Mouse (Mus musculus) intestine, embryonic 16.5 days (tissue): ENCODE measurements around the gene Bmyc. TPM values are rescaled to one million over a fixed set of nuclear protein-coding genes. Genes with fewer than 3 reads are reported as not detected.
"Not testable (repeated sequence)": the region's sequence is repeated elsewhere in the genome, so short reads cannot be mapped to it uniquely, and the experiment has no call there.

Experiments used
- ATAC-seq: fragments of 200-750 bp; cut with Nextera tagmentation; 2 replicates; pipeline ENCODE4 v1.8.0; 2017; ENCODE audit warnings: moderate TSS enrichment, moderate library complexity
- H3K27ac ChIP-seq: fragments of 300-500 bp; sonication (generic); 2 replicates; pipeline ENCODE4 v1.5.1; 2014; ENCODE audit warnings: mild to moderate bottlenecking, low read length
- H3K27me3 ChIP-seq: fragments of 300-500 bp; sonication (generic); replicated peaks from 2 replicates; pipeline ENCODE4 v1.6.1; 2014; ENCODE audit warnings: low read length, control low read depth, mixed read lengths; ENCODE audit not compliant: control insufficient read depth, insufficient read depth
- H3K36me3 ChIP-seq: fragments of 300-500 bp; sonication (generic); 2 replicates; pipeline ENCODE4 v1.6.1; 2014; ENCODE audit warnings: low read length, control low read depth; ENCODE audit not compliant: control insufficient read depth, insufficient read depth
- H3K4me1 ChIP-seq: fragments of 300-500 bp; sonication (generic); 2 replicates; pipeline ENCODE4 v1.6.1; 2014; ENCODE audit warnings: low read length, control low read depth, mixed read lengths; ENCODE audit not compliant: control insufficient read depth, insufficient read depth
- H3K4me2 ChIP-seq: fragments of 300-500 bp; sonication (generic); 2 replicates; pipeline ENCODE4 v1.6.1; 2014; ENCODE audit warnings: low read depth, low read length, control low read depth
- H3K4me3 ChIP-seq: fragments of 300-500 bp; sonication (generic); 2 replicates; pipeline ENCODE4 v1.5.1; 2014; ENCODE audit warnings: mild to moderate bottlenecking, low read length
- H3K9ac ChIP-seq: fragments of 300-500 bp; sonication (generic); 2 replicates; pipeline ENCODE4 v1.6.1; 2014; ENCODE audit warnings: low read depth, low read length
- H3K9me3 ChIP-seq: fragments of 300-500 bp; sonication (generic); 2 replicates; pipeline ENCODE4 v1.6.1; 2016; ENCODE audit warnings: low read length, control low read depth; ENCODE audit not compliant: control insufficient read depth
- WGBS: fragments of 180-500 bp; shearing (Covaris S2); extraction: QIAGEN DNeasy Blood & Tissue Kit; methylation state at CpG from one replicate; pipeline ENCODE4 v1.1.7; 2014; 5-methylcytosine and 5-hydroxymethylcytosine counted together
- polyA plus RNA-seq: library from polyadenylated mRNA; unstranded; fragments of >200 nt; fragmentation: Nextera tagmentation; extraction: Ambion mirVana; gene quantifications from 2 replicates; pipeline ENCODE4 v1.2.1, GENCODE M21; 2015

The Bmyc gene
- polyA plus RNA-seq, 1 experiment from 2014 or later, result 94.2 TPM

- H3K4me3 ChIP-seq, H3K27me3 ChIP-seq, H3K9ac ChIP-seq, H3K36me3 ChIP-seq, ATAC-seq, H3K27ac ChIP-seq, H3K4me2 ChIP-seq, H3K9me3 ChIP-seq: not testable (repeated sequence)
- WGBS, result 92% methylated on average over 1 of the region's 1 CpGs
- H3K4me1 ChIP-seq, result peaks cover 13% of the 10 kb centered on the region; the same call in 1 of the 2 replicates
Measured at GRCm38 (mm10) chr2:25709056-25709455, 2.5 kb downstream of the Bmyc start.

GRCm38 (mm10) chr2:25709791-25710190 lies 3.3 kb downstream of the Bmyc start:
- H3K9ac ChIP-seq, H3K9me3 ChIP-seq, H3K27ac ChIP-seq, ATAC-seq, H3K4me3 ChIP-seq, H3K36me3 ChIP-seq, H3K4me2 ChIP-seq, H3K27me3 ChIP-seq: not testable (repeated sequence)
- H3K4me1 ChIP-seq, result peaks cover 13% of the 10 kb centered on the region; the same call in 1 of the 2 replicates
- 69% methylated on average over 2 of the region's 2 CpGs for WGBS

GRCm38 (mm10) chr2:25711641-25712040 lies 5.1 kb downstream of the Bmyc start:
- not testable (repeated sequence) for H3K9ac ChIP-seq
- peak; percentile 74 for ATAC-seq
- WGBS, result 3% methylated on average over 3 of the region's 3 CpGs

GRCm38 (mm10) chr2:25717222-25717621 lies 10.7 kb downstream of the Bmyc start:
- H3K27ac ChIP-seq, result no peak overlapping the region
- H3K36me3 ChIP-seq, result no peaks in the 10 kb centered on the region
- no peak overlapping the region for H3K9ac ChIP-seq
- no peak overlapping the region for H3K4me2 ChIP-seq
- no peak overlapping the region for H3K4me3 ChIP-seq
- no peaks in the 10 kb centered on the region for H3K4me1 ChIP-seq
- H3K9me3 ChIP-seq, result 0 out of 2 replicates have a peak, but pooled peaks cover 4% of the 10 kb centered on the region
- no peaks in the 10 kb centered on the region for H3K27me3 ChIP-seq
- no peak for ATAC-seq

More at GRCm38 (mm10) chr2:25711641-25712040, 5.1 kb downstream of the Bmyc start:
- H3K36me3 ChIP-seq, H3K4me2 ChIP-seq, H3K27ac ChIP-seq, H3K4me3 ChIP-seq, H3K27me3 ChIP-seq, H3K9me3 ChIP-seq: not testable (repeated sequence)
- peaks cover 13% of the 10 kb centered on the region; the same call in 1 of the 2 replicates for H3K4me1 ChIP-seq

- H3K27ac ChIP-seq, result no peak overlapping the region
- no peaks in the 10 kb centered on the region for H3K36me3 ChIP-seq
- 59% methylated on average over 2 of the region's 2 CpGs for WGBS
- no peaks in the 10 kb centered on the region for H3K27me3 ChIP-seq
- ATAC-seq, result no peak
- no peak overlapping the region for H3K4me3 ChIP-seq
- no peak overlapping the region for H3K9ac ChIP-seq
- H3K4me1 ChIP-seq, result no peaks in the 10 kb centered on the region
- H3K9me3 ChIP-seq, result no peaks in the 10 kb centered on the region
- H3K4me2 ChIP-seq, result no peak overlapping the region
Measured at GRCm38 (mm10) chr2:25733199-25733930, 26.8 kb downstream of the Bmyc start.

GRCm38 (mm10) chr2:25736709-25737108 lies 30.2 kb downstream of the Bmyc start, which contains the start of gene Obp2b:
Obp2b (plus strand) TSS chr2:25737009.
- H3K4me3 ChIP-seq, H3K27me3 ChIP-seq, H3K9me3 ChIP-seq, H3K4me2 ChIP-seq, H3K27ac ChIP-seq, H3K4me1 ChIP-seq, ATAC-seq, H3K9ac ChIP-seq, H3K36me3 ChIP-seq: not testable (repeated sequence)
- 71% methylated on average over 3 of the region's 3 CpGs for WGBS

- Histone ChIP-seq H3K4me2 (no peak overlapping the region), H3K27ac (no peak overlapping the region), H3K9me3 (no peaks in the 10 kb centered on the region), H3K4me3 (no peak overlapping the region), H3K36me3 (no peaks in the 10 kb centered on the region), H3K4me1 (no peaks in the 10 kb centered on the region), H3K9ac (no peak overlapping the region), H3K27me3 (no peaks in the 10 kb centered on the region)
- WGBS, result 90% methylated on average over 1 of the region's 1 CpGs
- ATAC-seq, result no peak
Measured at GRCm38 (mm10) chr2:25741671-25742070, 35.1 kb downstream of the Bmyc start.

- H3K4me2 ChIP-seq, result no peak overlapping the region
- WGBS, result 88% methylated on average over 1 of the region's 1 CpGs
- H3K9ac ChIP-seq, result no peak overlapping the region
- H3K36me3 ChIP-seq, result no peaks in the 10 kb centered on the region
- H3K9me3 ChIP-seq, result no peaks in the 10 kb centered on the region
- no peak overlapping the region for H3K27ac ChIP-seq
- H3K27me3 ChIP-seq, result no peaks in the 10 kb centered on the region
- H3K4me1 ChIP-seq, result no peaks in the 10 kb centered on the region
- ATAC-seq, result no peak
- no peak overlapping the region for H3K4me3 ChIP-seq
Measured at GRCm38 (mm10) chr2:25754201-25754600, 47.7 kb downstream of the Bmyc start.
